Mouse (Mus musculus) thymus, adult 2 months (tissue): ENCODE data around the gene Hmmr. TPM values are rescaled to one million over a fixed set of nuclear protein-coding genes. Genes with fewer than 3 reads are reported as not detected.
A peak's percentile ranks its signal among the peaks of the same experiment; 100 is the strongest.

ENCODE experiments used
- DNase-seq: peaks from one replicate; pipeline ENCODE4 v3.0.0; 2021
- H3K27ac ChIP-seq: fragments of 200-500 bp; 2 replicates; pipeline ENCODE4 v1.5.1; 2012; ENCODE audit warnings: low read length, control low read depth; ENCODE audit not compliant: control insufficient read depth, insufficient read depth
- H3K27me3 ChIP-seq: fragments of 200-500 bp; 2 replicates; pipeline ENCODE4 v1.6.1; 2012; ENCODE audit warnings: mild to moderate bottlenecking, low read length, moderate library complexity, mixed read lengths; ENCODE audit not compliant: control insufficient read depth, insufficient read depth
- H3K36me3 ChIP-seq: fragments of 200-500 bp; 2 replicates; pipeline ENCODE4 v1.6.1; 2012; ENCODE audit warnings: mild to moderate bottlenecking, low read length, moderate library complexity; ENCODE audit not compliant: control insufficient read depth, insufficient read depth
- H3K4me1 ChIP-seq: fragments of 200-500 bp; replicated peaks from 2 replicates; pipeline ENCODE4 v1.6.1; 2012; ENCODE audit warnings: low read length; ENCODE audit not compliant: control insufficient read depth, insufficient read depth
- H3K4me3 ChIP-seq: fragments of 200-500 bp; 2 replicates; pipeline ENCODE4 v1.5.1; 2012; ENCODE audit warnings: mild to moderate bottlenecking, low read length, control low read depth, moderate library complexity; ENCODE audit not compliant: control insufficient read depth, insufficient read depth
- CTCF ChIP-seq: fragments of 200-500 bp; IDR thresholded peaks from 2 replicates; pipeline ENCODE4 v1.5.1; 2012; ENCODE audit warnings: mild to moderate bottlenecking, control low read depth, low read length, moderate library complexity, borderline replicate concordance; ENCODE audit not compliant: control insufficient read depth, poor library complexity, insufficient read depth; ENCODE audit errors: extremely low read depth
- POLR2A ChIP-seq: fragments of 200-500 bp; IDR thresholded peaks from 2 replicates; pipeline ENCODE4 v1.6.1; 2012; ENCODE audit warnings: mild to moderate bottlenecking, low read length, control low read depth, moderate library complexity; ENCODE audit not compliant: control insufficient read depth, poor library complexity, insufficient read depth; ENCODE audit errors: extremely low read depth
- WGBS: fragments of 180-500 bp; shearing (Covaris S2); methylation state at CpG from one replicate; pipeline ENCODE4 v1.1.7; 2018; 5-methylcytosine and 5-hydroxymethylcytosine counted together
- polyA plus RNA-seq: library from polyadenylated mRNA; depleted of rRNA; stranded (reverse); fragments of >200 nt; gene quantifications from 2 replicates; pipeline ENCODE4 v1.2.3, GENCODE M21; 2012

Gene Hmmr
- polyA plus RNA-seq, 1 experiment = 18.4 TPM

DNA sequence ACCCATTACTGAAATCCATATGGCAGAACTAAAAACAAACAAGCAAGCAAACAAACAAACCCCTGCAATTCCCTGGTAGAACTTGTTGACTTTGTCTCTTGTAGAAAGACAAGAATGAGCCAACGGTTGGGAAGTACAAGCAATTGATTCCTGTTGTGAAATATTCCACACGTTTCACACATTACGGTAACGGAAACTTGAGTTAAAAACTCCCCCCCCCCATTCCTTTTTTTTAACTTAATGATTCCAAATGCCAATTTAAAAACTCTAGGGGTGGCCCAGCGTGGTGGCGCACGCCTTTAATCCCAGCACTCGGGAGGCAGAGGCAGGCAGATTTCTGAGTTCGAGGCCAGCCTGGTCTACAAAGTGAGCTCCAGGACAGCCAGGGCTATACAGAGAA is 38.1 kb downstream of the Hmmr start, which contains the start of gene Mat2b:
Mat2b (minus strand) TSS at position 101 of the 400 bp plus-strand sequence.
- TF ChIP-seq CTCF (no peak), POLR2A (no peak)
- Histone ChIP-seq H3K4me1 (peaks cover 10% of the 10 kb centered on the region), H3K4me3 (peak within 1 kb of the TSS; percentile 66), H3K27me3 (no peaks in the 10 kb centered on the region), H3K36me3 (no peaks in the 10 kb centered on the region), H3K27ac (peak within 1 kb of the TSS; percentile 79)
- WGBS = 90% methylated on average over 9 of the region's 9 CpGs
- DNase-seq = no peak

- under 1% methylated on average over 31 of the region's 31 CpGs for WGBS
These were observed 38.7 kb downstream of the Hmmr start for GRCm38 (mm10) chr11:40694311-40695087.

GRCm38 (mm10) chr11:40693366-40693951 is 39.8 kb downstream of the Hmmr start:
- TF ChIP-seq CTCF (no peak), POLR2A (no peak)
- peak; percentile 33 for DNase-seq
- peak overlapping the region; percentile 50 for H3K4me3 ChIP-seq
- H3K27me3 ChIP-seq = no peaks in the 10 kb centered on the region
- under 1% methylated on average over 16 of the region's 16 CpGs for WGBS
- H3K27ac ChIP-seq = peak overlapping the region; percentile 91
- H3K4me1 ChIP-seq = peaks cover 10% of the 10 kb centered on the region
- no peaks in the 10 kb centered on the region for H3K36me3 ChIP-seq

More at GRCm38 (mm10) chr11:40694311-40695087, 38.7 kb downstream of the Hmmr start:
- Histone ChIP-seq H3K4me1 (peaks cover 10% of the 10 kb centered on the region), H3K36me3 (no peaks in the 10 kb centered on the region), H3K27me3 (no peaks in the 10 kb centered on the region), H3K27ac (peak overlapping the region; percentile 79), H3K4me3 (peak overlapping the region; percentile 66)
- TF ChIP-seq POLR2A (0 out of 2 replicates have a peak, but pooled peaks have one; percentile 26), CTCF (no peak)
- DNase-seq = peak; percentile 71

DNA sequence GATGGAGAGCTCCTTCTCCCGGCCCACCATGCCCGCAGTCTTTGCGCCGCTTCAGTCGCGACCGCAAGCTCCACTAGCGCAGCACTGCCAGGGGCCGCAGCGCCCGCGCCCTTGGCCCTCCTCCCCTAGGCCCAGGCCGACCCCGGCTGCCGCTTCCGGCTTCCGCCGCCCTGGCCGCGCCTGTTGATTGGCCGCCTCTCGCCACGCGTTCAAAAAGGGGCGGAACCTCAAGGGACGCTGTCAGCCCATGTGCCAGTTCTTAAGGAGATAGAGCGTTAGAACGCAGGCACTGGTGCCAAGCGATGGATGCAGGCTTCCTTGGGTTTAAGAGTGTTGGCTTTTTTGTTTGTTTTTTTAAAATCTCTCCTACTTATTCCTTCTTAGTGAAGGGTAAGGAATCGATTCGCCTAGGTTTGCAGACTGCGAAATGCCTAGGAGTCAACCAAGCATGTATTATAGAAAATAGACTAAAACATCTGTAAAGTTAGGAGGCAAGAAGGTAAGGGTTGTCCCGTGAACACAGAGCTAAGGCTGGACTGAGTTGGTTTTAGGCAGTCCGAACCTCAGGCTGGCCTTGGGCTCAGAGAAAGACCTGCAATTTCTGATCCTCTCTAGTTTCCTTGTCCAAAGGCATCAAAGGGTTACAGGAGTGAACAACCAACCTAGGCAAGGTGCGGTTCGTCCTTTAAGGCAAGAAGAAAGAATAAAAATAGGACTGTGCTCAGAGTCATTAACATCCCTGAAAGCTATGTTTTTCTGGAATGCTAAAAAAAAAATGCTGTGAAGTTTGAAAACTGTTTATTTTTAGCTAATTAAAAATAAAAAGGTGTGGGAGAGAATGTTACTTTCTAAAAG is 40.5 kb downstream of the Hmmr start:
- H3K36me3 ChIP-seq = no peaks in the 10 kb centered on the region
- H3K27ac ChIP-seq = peak overlapping the region; percentile 91
- peak overlapping the region; percentile 73 for H3K4me3 ChIP-seq
- peaks cover 10% of the 10 kb centered on the region for H3K4me1 ChIP-seq
- TF ChIP-seq CTCF (peak; percentile 38; the same call in 1 of the 2 replicates), POLR2A (peak; percentile 88)
- H3K27me3 ChIP-seq = no peaks in the 10 kb centered on the region
- WGBS = under 1% methylated on average over 36 of the region's 36 CpGs
- DNase-seq = peak; percentile 95

DNA sequence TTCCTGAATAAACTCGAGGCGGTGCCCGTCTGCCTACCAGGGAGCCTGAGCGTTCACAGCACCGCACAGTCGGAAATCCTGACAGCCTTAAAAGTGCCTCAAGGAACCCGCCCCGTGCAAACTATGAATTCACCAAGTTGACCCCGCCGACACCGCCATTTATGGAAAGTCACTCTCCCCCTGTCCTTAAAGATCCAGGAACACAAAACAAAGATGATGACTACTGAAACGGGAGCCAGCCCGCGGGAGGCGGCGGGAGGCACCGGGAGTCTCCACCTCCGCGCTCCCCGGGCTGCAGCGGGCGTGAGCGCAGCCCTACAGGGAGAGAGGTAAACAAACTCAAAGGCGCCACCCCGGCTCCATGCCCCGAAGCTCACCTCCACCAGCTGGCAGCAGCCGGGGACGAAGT is 41.1 kb downstream of the Hmmr start:
- peak overlapping the region; percentile 73 for H3K4me3 ChIP-seq
- DNase-seq = no peak
- H3K27me3 ChIP-seq = no peaks in the 10 kb centered on the region
- peak overlapping the region; percentile 11; the same call in 1 of the 2 replicates for H3K27ac ChIP-seq
- peaks cover 10% of the 10 kb centered on the region for H3K4me1 ChIP-seq
- under 1% methylated on average over 28 of the region's 28 CpGs for WGBS
- H3K36me3 ChIP-seq = peaks cover 6% of the 10 kb centered on the region
- TF ChIP-seq CTCF (no peak), POLR2A (no peak)

GRCm38 (mm10) chr11:40690444-40691127 is 42.6 kb downstream of the Hmmr start:
- 78% methylated on average over 5 of the region's 5 CpGs for WGBS
- no peak overlapping the region for H3K27ac ChIP-seq
- no peaks in the 10 kb centered on the region for H3K27me3 ChIP-seq
- H3K4me3 ChIP-seq = no peak overlapping the region
- peaks cover 10% of the 10 kb centered on the region for H3K4me1 ChIP-seq
- no peak for DNase-seq
- TF ChIP-seq POLR2A (no peak), CTCF (no peak)
- peaks cover 16% of the 10 kb centered on the region for H3K36me3 ChIP-seq
